Mouse (Mus musculus): ENCODE measurements around the gene Serpina3j.
A peak's percentile ranks its signal among the peaks of the same experiment; 100 is the strongest.
"Not testable (repeated sequence)": the region's sequence is repeated elsewhere in the genome, so short reads cannot be mapped to it uniquely, and the experiment has no call there.

Gene Serpina3j

GRCm38 (mm10) chr12:104314253-104314652, at the start of gene Serpina3j:
TSS of gene Serpina3j (plus strand) at chr12:104314553.
- DNase-seq (ENCODE audit: low read depth, low spot score): no peak

- DNase-seq (ENCODE audit: low read depth, low spot score): no peak
Measured at GRCm38 (mm10) chr12:104266374-104266773, 48.0 kb upstream of the Serpina3j start.

GRCm38 (mm10) chr12:104278216-104279055, 35.9 kb upstream of the Serpina3j start:
- no peak for DNase-seq (ENCODE audit: low read depth, low spot score)

DNA sequence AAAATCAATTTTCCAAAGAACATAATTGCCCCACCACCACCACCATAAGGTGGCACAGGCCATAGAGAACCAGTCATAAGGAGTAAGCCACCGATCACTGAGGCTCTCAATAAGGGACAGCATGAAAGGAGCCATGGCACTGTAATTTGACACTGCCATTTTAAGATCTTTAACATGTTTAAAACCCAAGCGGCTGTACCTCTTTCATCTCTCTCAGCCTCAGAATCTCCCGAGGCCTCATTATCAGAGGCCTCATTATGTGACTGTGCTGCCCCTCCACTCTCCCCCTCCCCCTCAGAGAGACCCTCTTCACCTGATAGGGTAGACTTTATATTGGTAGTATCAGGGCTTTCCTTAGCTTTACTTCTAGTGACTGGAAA, 35.3 kb upstream of the Serpina3j start:
- DNase-seq (ENCODE audit: low read depth, low spot score): no peak

GRCm38 (mm10) chr12:104283380-104283779, 31.0 kb upstream of the Serpina3j start:
- DNase-seq (ENCODE audit: low read depth, low spot score): no peak

GRCm38 (mm10) chr12:104288336-104288735, 26.0 kb upstream of the Serpina3j start:
- DNase-seq (ENCODE audit: low read depth, low spot score): no peak

GRCm38 (mm10) chr12:104289872-104290271, 24.5 kb upstream of the Serpina3j start:
- no peak for DNase-seq (ENCODE audit: low read depth, low spot score)

- DNase-seq (ENCODE audit: low read depth, low spot score): no peak
Measured at GRCm38 (mm10) chr12:104293963-104294362, 20.4 kb upstream of the Serpina3j start.

DNA sequence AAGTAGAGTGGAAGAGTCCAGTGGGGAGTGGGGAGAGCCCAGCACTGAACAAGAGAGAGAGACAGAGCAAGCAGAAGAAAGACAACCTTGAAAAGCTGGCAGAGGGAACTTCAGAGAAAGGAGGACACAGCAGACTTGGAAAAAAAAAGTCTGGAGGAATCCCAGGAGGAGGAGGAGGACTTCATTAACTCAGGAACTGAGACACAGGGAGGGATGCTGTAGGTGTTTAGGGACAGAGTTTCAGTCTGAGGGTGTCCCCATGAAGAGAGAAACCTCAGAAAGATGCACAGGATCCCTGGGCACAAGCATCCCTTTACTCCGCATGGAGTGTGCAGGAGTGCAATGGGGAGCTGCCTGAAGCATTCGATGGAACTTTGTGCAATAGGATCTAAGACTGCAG, 16.3 kb upstream of the Serpina3j start:
- no peak for DNase-seq (ENCODE audit: low read depth, low spot score)

GRCm38 (mm10) chr12:104305991-104306390, 8.4 kb upstream of the Serpina3j start:
- DNase-seq (ENCODE audit: low read depth, low spot score): no peak

- DNase-seq (ENCODE audit: low read depth, low spot score): no peak
Measured at GRCm38 (mm10) chr12:104322454-104322853, 8.1 kb downstream of the Serpina3j start.

DNA sequence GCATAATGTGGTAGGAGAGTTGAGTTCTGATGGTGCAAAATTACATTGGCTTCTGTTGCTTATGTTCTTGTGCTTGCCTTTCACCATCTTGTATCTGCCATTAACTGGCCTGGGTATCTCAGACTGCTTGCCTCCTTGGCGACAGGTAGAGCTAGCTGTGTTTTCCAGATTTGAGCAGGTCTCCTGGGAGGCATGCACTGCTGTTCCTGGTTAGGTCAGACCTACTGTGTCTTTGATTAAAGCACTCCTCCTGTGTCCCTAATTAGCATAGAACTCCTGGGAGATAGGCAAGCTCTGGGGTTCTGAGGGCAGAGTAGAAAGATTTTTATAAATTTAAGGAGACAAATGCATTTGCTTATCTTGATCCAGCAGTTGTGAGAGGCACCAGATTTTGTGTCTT, 17.3 kb downstream of the Serpina3j start:
- no peak for DNase-seq (ENCODE audit: low read depth, low spot score)

GRCm38 (mm10) chr12:104336873-104337272, 22.5 kb downstream of the Serpina3j start:
- not testable (repeated sequence) for DNase-seq (ENCODE audit: low read depth, low spot score)

GRCm38 (mm10) chr12:104338226-104338625, 23.9 kb downstream of the Serpina3j start, which contains the start of the genes Serpina3k and Serpina3m:
TSS of gene Serpina3k (plus strand) at chr12:104338486.
TSS of gene Serpina3m (plus strand) at chr12:104338486.
- not testable (repeated sequence) for DNase-seq (ENCODE audit: low read depth, low spot score)

DNA sequence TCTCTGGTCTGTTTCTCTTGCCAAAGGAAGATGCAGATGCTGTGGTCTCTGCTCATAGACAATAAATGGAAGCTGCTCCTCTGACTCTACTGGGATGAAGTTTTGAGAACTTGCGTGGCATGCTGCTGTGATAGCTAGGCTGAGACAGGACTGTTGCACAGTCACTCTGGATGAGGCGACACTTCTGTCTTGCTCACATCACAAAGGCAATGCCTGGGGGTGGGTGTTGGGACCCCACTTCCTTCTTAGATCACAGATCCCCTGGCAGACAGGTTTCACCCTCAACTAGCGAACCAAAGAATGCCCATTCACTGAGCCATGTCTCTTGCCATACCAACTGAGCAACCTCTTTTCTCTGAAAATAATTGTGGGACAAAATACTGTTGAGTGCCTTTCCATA, 24.4 kb downstream of the Serpina3j start:
- no peak for DNase-seq (ENCODE audit: low read depth, low spot score)

GRCm38 (mm10) chr12:104342489-104342888, 28.1 kb downstream of the Serpina3j start:
- DNase-seq (ENCODE audit: low read depth, low spot score): not testable (repeated sequence)

- no peak for DNase-seq (ENCODE audit: low read depth, low spot score)
Measured at GRCm38 (mm10) chr12:104345181-104345580, 30.8 kb downstream of the Serpina3j start.

- no peak for DNase-seq (ENCODE audit: low read depth, low spot score)
Measured at GRCm38 (mm10) chr12:104345707-104346106, 31.4 kb downstream of the Serpina3j start.

DNA sequence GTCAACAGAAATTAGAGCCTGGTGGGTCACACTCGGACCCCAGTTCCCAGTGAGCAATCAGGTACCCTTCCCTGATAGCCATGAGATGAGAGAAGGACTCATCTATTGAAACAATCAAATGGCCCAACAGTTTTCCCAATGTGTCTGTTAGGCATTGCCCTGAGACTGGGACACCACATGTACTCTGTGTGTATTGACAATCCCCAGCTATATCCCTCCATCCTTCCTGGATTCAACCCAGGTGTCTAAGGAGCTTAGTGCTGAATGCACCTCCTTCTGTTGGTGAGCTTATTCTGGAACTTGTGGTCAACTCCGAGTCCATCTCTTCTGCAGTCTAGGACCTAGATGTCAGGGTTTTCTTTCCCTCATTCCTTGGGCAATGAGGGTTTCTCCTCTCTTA, 32.7 kb downstream of the Serpina3j start:
- DNase-seq (ENCODE audit: low read depth, low spot score): no peak

- peak; percentile 54 for DNase-seq (ENCODE audit: low read depth, low spot score)
Measured at GRCm38 (mm10) chr12:104351812-104352211, 37.5 kb downstream of the Serpina3j start.

DNA sequence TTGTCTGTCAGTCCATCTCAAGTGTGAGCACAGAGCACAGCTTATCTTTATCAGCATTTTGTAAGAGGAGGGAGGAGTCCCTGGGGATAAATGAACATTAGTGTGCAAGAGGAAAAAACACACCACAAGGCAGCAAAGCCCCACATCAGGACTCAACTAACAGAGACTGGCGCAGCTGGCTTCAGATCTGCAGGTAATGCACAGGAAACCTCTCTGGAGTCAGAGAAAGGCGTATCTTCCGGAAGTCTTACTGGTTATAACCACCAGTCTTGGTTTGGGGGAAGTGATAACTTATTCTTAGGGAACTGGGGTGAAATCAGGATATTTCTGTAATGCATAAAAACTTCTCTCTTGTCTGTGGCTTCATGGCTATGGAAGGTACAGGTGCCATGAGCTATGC, 41.7 kb downstream of the Serpina3j start:
- DNase-seq (ENCODE audit: low read depth, low spot score): no peak

DNA sequence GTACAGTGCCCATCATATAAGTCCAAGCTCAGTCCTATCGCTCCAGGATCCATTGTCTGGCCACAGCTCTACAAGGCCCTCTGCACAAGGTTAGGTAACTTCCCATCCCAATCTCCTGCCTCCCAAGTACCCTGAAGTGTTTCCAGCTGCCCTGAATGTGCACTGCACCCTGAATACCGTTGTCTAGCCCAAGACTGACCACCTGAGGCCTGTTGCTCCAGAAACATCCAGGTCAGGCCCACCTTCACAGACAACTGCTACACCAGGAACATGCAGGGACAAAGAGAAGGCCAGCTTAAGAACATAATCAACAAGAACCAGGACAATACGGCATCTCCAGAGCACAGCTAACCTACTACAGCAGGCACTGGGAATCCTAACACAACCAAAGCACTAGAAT, 55.6 kb downstream of the Serpina3j start:
- DNase-seq (ENCODE audit: low read depth, low spot score): no peak
